Mouse (Mus musculus) gonadal fat pad, adult 2 months (tissue): Measurements from ENCODE around the gene Pa2g4. TPM values are rescaled to one million over a fixed set of nuclear protein-coding genes. Genes with fewer than 3 reads are reported as not detected.

ENCODE experiments used
- polyA plus RNA-seq: library from polyadenylated mRNA; depleted of rRNA; stranded (reverse); fragments of >200 nt; gene quantifications from 2 replicates; pipeline ENCODE4 v1.2.3, GENCODE M21; 2012; rRNA removed

Gene Pa2g4
- polyA plus RNA-seq, 1 experiment, result 22.1 TPM

Other genes starting within 250 kb of the Pa2g4 start
- gene Cnpy2, start 243.5 kb downstream of the Pa2g4 start, polyA plus RNA-seq, result 96.7 and 103 TPM in 2 replicates
- 252 and 282 TPM in 2 replicates for gene Cs, start 228.3 kb downstream of the Pa2g4 start, polyA plus RNA-seq
- gene Coq10a, start 197.0 kb downstream of the Pa2g4 start, polyA plus RNA-seq, result 63.0 and 63.8 TPM in 2 replicates
- gene Ankrd52, start 188.9 kb downstream of the Pa2g4 start, polyA plus RNA-seq, result 27.4 and 35.1 TPM in 2 replicates
- gene Slc39a5, start 164.8 kb downstream of the Pa2g4 start, polyA plus RNA-seq, result 0.27 and 0.38 TPM in 2 replicates
- 29.8 and 32.6 TPM in 2 replicates for gene Nabp2, start 154.5 kb downstream of the Pa2g4 start, polyA plus RNA-seq
- 35.3 and 38.9 TPM in 2 replicates for gene Rnf41, start 154.3 kb downstream of the Pa2g4 start, polyA plus RNA-seq
- 92.5 and 115 TPM in 2 replicates for gene Smarcc2, start 106.7 kb downstream of the Pa2g4 start, polyA plus RNA-seq
- gene Myl6, start 71.8 kb downstream of the Pa2g4 start, polyA plus RNA-seq, result 1,302 and 1,405 TPM in 2 replicates
- gene Myl6b, start 67.3 kb downstream of the Pa2g4 start, polyA plus RNA-seq, result 4.3 and 5.5 TPM in 2 replicates
- gene Esyt1, start 40.1 kb downstream of the Pa2g4 start, polyA plus RNA-seq, result 135 and 140 TPM in 2 replicates
- gene Zc3h10, start 18.2 kb downstream of the Pa2g4 start, polyA plus RNA-seq, result 11.8 and 13.0 TPM in 2 replicates
- 2,438 and 2,660 TPM in 2 replicates for gene Rpl41, start 16.7 kb downstream of the Pa2g4 start, polyA plus RNA-seq
- 30.3 and 42.5 TPM in 2 replicates for gene Erbb3, start 23.7 kb upstream of the Pa2g4 start, polyA plus RNA-seq
- 1,272 and 1,645 TPM in 2 replicates for gene Rps26, start 60.8 kb upstream of the Pa2g4 start, polyA plus RNA-seq
- gene Ikzf4, start 80.0 kb upstream of the Pa2g4 start, polyA plus RNA-seq, result 1.6 and 4.0 TPM in 2 replicates
- gene Suox, start 108.1 kb upstream of the Pa2g4 start, polyA plus RNA-seq, result 154 and 180 TPM in 2 replicates
- 101 and 107 TPM in 2 replicates for gene Rab5b, start 130.3 kb upstream of the Pa2g4 start, polyA plus RNA-seq
- gene Pmel, start 138.2 kb upstream of the Pa2g4 start, polyA plus RNA-seq, result 48.9 and 54.5 TPM in 2 replicates
- 19.5 and 23.5 TPM in 2 replicates for gene Cdk2, start 139.0 kb upstream of the Pa2g4 start, polyA plus RNA-seq
- gene Dgka, start 178.9 kb upstream of the Pa2g4 start, polyA plus RNA-seq, result 16.3 and 16.6 TPM in 2 replicates
- gene Pym1, start 181.9 kb upstream of the Pa2g4 start, polyA plus RNA-seq, result 24.9 and 25.1 TPM in 2 replicates
- 15.4 and 21.7 TPM in 2 replicates for gene Mmp19, start 224.9 kb upstream of the Pa2g4 start, polyA plus RNA-seq
- 18.3 and 21.4 TPM in 2 replicates for gene Dnajc14, start 238.1 kb upstream of the Pa2g4 start, polyA plus RNA-seq
- 18.0 and 22.4 TPM in 2 replicates for gene Tmem198b, start 238.4 kb upstream of the Pa2g4 start, polyA plus RNA-seq